Mouse (Mus musculus): ENCODE results near the gene Fbxl13.

- TF ChIP-seq CTCF (conservative IDR thresholded peaks at IDR 0.05; ENCODE audit: low read length): no peak
- no peak for TF ChIP-seq POU5F1 (IDR thresholded peaks at IDR 0.05; ENCODE audit: borderline replicate concordance, low read length)
- no peak for TF ChIP-seq NANOG (IDR thresholded peaks at IDR 0.05; ENCODE audit: borderline replicate concordance, low read length)
These were observed 39.5 kb downstream of the Fbxl13 start for GRCm38 (mm10) chr5:21605936-21606335.
